Mouse (Mus musculus): ENCODE results near the gene Alad. TPM values are rescaled to one million over a fixed set of nuclear protein-coding genes. Genes with fewer than 3 reads are reported as not detected.

The Alad gene
- total RNA-seq (2015; ENCODE audit: low replicate concordance) = 105 and 125 TPM in 2 replicates
- total RNA-seq (2017; ENCODE audit: low replicate concordance) = 81.9 and 128 TPM in 2 replicates

DNA sequence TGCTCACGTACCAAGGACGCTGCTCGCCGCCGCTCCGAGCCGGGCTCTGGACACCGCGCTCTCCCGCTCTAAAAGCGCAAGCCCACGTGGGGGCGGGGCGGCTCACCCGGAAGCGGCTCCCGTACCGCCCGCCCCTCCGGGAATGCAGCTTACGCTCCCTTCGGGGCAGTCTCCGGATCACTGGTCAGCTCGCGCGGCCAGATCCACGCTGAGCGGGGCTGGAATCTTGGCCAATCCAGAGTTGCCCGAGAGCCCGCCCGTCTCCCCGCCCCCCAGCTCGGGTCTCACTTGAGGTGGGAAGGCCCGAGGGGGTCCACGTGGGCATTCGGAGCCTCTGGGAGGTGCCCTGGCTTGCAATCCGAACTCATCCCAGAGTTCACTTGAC is at the start of gene Alad:
Alad (minus strand) TSS at position 70 of the 385 bp plus-strand sequence.
- ATAC-seq (replicated peaks; ENCODE audit: low FRiP score, poor library complexity, severe bottlenecking) = peak; percentile 49

- ATAC-seq (replicated peaks; ENCODE audit: low FRiP score, poor library complexity, severe bottlenecking) = no peak
Observed at GRCm38 (mm10) chr4:62568359-62568758, 48.6 kb upstream of the Alad start.

DNA sequence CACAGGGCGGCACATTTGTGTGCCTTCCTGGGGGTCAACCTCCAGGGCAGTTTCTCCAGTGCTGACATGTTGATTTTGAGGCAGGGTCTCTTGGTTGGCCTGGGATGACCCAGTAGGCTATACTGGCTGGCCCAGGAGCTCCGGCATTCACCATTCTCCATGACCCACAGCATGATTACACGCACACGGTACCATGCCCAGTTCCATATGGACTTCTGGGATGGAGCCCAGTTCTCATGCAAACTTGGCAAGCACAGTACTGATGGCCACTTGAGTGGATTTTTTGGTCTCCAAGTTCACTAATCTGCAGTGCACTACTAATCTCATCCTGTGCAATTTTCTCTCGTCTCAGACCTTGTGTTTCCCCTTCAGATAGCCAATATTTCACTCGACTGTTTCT is 48.0 kb upstream of the Alad start:
- no peak for ATAC-seq (replicated peaks; ENCODE audit: low FRiP score, poor library complexity, severe bottlenecking)

GRCm38 (mm10) chr4:62566530-62566929 is 46.8 kb upstream of the Alad start:
- ATAC-seq (replicated peaks; ENCODE audit: low FRiP score, poor library complexity, severe bottlenecking) = no peak

DNA sequence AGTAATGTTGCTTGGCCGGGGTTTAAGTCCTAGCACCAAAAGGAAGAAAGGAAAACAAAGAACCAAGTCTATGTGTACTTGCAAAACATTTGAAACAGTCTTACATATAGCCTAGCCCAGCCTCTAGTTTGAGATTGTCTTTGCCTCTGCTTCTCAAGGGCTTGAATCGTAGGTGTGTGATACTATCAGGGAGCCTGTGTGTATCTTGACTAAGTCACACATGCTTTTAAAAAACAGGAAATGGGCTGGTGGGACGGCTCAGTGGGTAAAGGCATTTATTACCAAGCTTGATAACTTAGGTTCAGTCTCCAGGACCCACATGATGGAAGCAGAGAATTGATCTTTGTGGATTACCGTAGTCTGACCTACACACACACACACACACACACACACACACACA is 42.3 kb upstream of the Alad start:
- ATAC-seq (replicated peaks; ENCODE audit: low FRiP score, poor library complexity, severe bottlenecking) = no peak

DNA sequence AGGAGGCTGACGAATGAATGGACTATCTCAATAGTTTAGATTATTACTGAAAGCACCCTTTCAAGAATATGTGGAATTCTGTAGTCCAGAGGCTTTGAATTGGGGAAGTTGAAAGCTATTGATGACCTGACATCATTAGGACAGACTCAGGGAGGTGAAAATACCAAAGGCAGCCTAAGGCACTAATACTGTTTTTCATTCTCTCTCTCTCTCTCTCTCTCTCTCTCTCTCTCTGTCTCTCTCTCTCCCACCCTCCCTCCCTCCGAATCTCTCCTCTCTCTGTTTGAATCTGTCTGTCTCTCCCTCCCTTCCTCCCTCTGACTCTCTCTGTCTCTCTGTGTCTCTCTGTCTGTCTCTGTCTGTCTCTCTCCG is 41.9 kb upstream of the Alad start:
- ATAC-seq (replicated peaks; ENCODE audit: low FRiP score, poor library complexity, severe bottlenecking) = no peak

GRCm38 (mm10) chr4:62560963-62561629 is 41.4 kb upstream of the Alad start:
- peak; percentile 80 for ATAC-seq (replicated peaks; ENCODE audit: low FRiP score, poor library complexity, severe bottlenecking)

GRCm38 (mm10) chr4:62559797-62560329 is 40.1 kb upstream of the Alad start, which contains the start of gene Rgs3:
Gene Rgs3 (plus strand): TSS chr4:62559847.
- ATAC-seq (replicated peaks; ENCODE audit: low FRiP score, poor library complexity, severe bottlenecking) = no peak

- ATAC-seq (replicated peaks; ENCODE audit: low FRiP score, poor library complexity, severe bottlenecking) = no peak
Observed at GRCm38 (mm10) chr4:62557436-62557835, 37.7 kb upstream of the Alad start.

GRCm38 (mm10) chr4:62551966-62552365 is 32.2 kb upstream of the Alad start:
- no peak for ATAC-seq (replicated peaks; ENCODE audit: low FRiP score, poor library complexity, severe bottlenecking)

DNA sequence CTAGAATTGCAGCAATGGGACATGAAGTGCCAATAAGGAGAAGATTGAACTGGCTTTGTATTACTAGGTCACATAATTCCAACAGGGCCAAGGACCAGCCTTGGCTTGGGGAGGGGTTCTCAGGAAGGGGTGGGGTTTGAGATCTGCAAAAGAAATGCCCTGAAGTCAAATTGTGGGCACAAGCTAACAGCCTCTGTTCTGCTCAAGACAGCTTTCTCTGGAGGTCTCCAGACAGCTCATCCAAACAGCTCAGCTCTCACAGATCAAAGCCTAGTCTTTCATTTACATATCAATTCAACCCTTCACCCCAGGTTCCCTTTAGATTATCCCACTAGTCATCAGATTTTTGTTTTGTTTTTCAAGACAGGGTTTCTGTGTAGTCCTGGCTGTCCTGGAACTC is 25.1 kb upstream of the Alad start:
- no peak for ATAC-seq (replicated peaks; ENCODE audit: low FRiP score, poor library complexity, severe bottlenecking)

DNA sequence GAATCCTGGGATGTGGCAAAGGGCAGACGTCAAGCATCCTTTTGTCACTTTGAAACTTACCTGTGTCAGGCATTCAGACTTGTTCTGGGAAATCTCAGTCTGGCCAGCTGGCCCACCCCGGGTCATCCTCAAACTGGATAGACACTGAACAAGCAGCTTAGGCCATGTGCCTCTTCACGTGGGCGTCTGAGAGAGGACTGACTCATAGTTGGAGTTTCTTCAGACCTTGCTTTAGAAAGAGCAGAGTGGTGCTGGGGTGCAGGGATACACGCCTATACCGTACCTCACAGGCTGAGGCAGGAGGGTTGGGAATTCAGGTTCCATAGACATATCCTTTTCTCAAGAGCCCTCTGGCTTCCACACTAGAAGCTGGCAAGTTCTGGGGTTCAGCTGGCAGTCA is 24.1 kb upstream of the Alad start:
- no peak for ATAC-seq (replicated peaks; ENCODE audit: low FRiP score, poor library complexity, severe bottlenecking)

DNA sequence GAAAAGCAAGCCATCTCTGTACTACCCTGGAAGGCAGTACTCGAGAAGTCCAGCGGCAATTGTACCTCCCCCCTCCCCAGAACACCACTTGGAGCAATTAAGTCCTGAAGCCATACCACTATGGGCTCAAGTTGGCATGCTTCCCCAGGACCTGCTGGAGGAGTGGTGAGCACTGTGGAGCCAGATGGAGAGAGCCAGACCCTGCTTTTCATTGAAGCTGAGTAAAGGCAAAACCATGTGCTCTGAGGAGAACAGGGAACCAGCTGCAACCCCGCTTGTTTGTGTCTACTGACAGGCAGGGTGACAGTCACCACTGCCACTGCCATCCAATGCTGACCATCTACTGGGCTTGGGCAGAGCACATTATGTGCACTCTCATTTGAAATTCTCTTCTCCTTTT is 22.1 kb upstream of the Alad start:
- ATAC-seq (replicated peaks; ENCODE audit: low FRiP score, poor library complexity, severe bottlenecking) = no peak

DNA sequence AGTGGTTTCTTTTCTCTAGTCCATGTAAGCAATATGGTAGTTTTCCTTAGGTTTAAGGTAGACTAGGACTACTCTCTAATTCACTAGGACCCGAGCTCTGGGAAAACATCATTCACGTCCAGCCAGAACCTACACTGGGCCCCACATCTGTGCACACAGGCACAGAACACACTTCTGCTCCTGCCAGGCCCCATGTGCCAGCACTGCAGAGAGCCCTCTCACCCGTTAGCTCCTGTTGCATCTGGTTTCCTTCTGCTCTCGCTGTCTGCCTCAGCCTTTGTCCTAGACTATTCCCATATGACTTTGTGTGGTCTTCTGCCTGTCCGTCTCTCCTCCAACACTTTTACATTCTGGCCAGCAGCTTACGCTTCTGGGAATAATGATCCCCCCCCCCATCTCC is 14.0 kb upstream of the Alad start:
- no peak for ATAC-seq (replicated peaks; ENCODE audit: low FRiP score, poor library complexity, severe bottlenecking)

DNA sequence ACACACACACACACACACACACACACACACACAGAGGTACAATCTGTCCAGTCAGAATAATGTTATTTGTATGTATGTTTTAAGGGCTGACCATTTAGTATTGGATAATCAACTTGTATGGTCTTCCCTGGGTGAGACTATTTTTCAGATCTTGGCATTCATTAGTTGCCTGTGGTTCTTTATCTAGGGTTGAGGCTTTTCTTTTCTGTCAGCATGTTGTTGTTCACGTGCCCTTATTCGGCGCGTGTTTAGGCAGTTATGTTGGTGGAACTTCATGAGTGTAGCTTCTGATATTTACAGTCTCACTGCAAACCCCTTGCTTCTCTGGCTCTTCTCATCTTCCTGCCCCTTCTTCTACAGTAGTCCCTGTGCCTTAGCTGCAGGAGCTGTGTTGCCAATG is 7.9 kb upstream of the Alad start:
- no peak for ATAC-seq (replicated peaks; ENCODE audit: low FRiP score, poor library complexity, severe bottlenecking)

- no peak for ATAC-seq (replicated peaks; ENCODE audit: low FRiP score, poor library complexity, severe bottlenecking)
Observed at GRCm38 (mm10) chr4:62526256-62526655, 6.5 kb upstream of the Alad start.

GRCm38 (mm10) chr4:62525489-62525811 is 5.7 kb upstream of the Alad start:
- ATAC-seq (replicated peaks; ENCODE audit: low FRiP score, poor library complexity, severe bottlenecking) = no peak

- peak; percentile 91 for ATAC-seq (replicated peaks; ENCODE audit: low FRiP score, poor library complexity, severe bottlenecking)
Observed at GRCm38 (mm10) chr4:62524651-62525488, 5.2 kb upstream of the Alad start, which contains the start of the genes Pole3 and 4933430I17Rik. Gene Pole3 (minus strand): TSS chr4:62525068. Gene 4933430I17Rik (plus strand): TSS chr4:62525369.

DNA sequence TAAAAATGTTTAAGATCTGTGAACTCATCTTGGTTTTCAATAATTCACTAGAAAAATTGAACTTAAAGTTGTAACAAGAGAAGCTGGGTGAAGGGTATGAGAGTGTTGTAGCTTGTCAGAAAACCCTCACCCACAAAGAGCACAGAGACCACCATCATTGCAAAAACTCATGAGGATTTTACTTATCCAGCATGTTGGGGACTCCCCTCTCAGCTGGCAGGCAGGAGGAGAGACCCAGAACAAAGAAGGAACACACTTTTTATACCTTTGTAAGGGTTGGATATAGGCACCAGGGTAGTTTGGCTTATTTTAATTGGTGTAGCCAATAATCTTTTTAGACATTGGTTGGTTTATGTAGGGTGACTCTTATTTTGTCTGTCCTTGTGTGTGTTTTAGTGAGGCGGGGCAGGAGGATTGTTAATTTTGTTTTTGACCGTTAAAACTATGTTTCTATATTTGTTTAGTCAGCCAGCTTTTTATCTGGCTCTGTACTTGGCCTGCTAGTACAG is 1.2 kb upstream of the Alad start:
- no peak for ATAC-seq (replicated peaks; ENCODE audit: low FRiP score, poor library complexity, severe bottlenecking)

- ATAC-seq (replicated peaks; ENCODE audit: low FRiP score, poor library complexity, severe bottlenecking) = peak; percentile 6
Observed at GRCm38 (mm10) chr4:62519122-62519848, 433 bp downstream of the Alad start.
